Mouse (Mus musculus): ENCODE results near the gene Cckbr. TPM values are rescaled to one million over a fixed set of nuclear protein-coding genes. Genes with fewer than 3 reads are reported as not detected.

Cckbr gene
- polyA plus RNA-seq, 1 experiment from 2014 or later, result 0.11 TPM

Other genes starting within 250 kb of the Cckbr start
- gene Olfr685, start 239.7 kb upstream of the Cckbr start, polyA plus RNA-seq (2015; fragmentation: Nextera tagmentation; extraction: Ambion mirVana), result not detected in 2 replicates
- not detected in 2 replicates for gene Olfr686, start 218.2 kb upstream of the Cckbr start, polyA plus RNA-seq (2015; fragmentation: Nextera tagmentation; extraction: Ambion mirVana)
- not detected in 2 replicates for gene Olfr688, start 137.6 kb upstream of the Cckbr start, polyA plus RNA-seq (2015; fragmentation: Nextera tagmentation; extraction: Ambion mirVana)
- gene Olfr689, start 114.6 kb upstream of the Cckbr start, polyA plus RNA-seq (2015; fragmentation: Nextera tagmentation; extraction: Ambion mirVana), result not detected in 2 replicates
- not detected in 2 replicates for gene Olfr690, start 91.6 kb upstream of the Cckbr start, polyA plus RNA-seq (2015; fragmentation: Nextera tagmentation; extraction: Ambion mirVana)
- gene Olfr691, start 83.5 kb upstream of the Cckbr start, polyA plus RNA-seq (2015; fragmentation: Nextera tagmentation; extraction: Ambion mirVana), result not detected in 2 replicates
- not detected in 2 replicates for gene Olfr692, start 57.5 kb upstream of the Cckbr start, polyA plus RNA-seq (2015; fragmentation: Nextera tagmentation; extraction: Ambion mirVana)
- not detected in 2 replicates for gene Gm5901, start 50.7 kb upstream of the Cckbr start, polyA plus RNA-seq (2015; fragmentation: Nextera tagmentation; extraction: Ambion mirVana)
- gene Fam160a2, start 25.7 kb upstream of the Cckbr start, polyA plus RNA-seq (2015; fragmentation: Nextera tagmentation; extraction: Ambion mirVana), result 28.9 and 29.6 TPM in 2 replicates
- not detected in 2 replicates for gene Cnga4, start 21.2 kb upstream of the Cckbr start, polyA plus RNA-seq (2015; fragmentation: Nextera tagmentation; extraction: Ambion mirVana)
- gene Cavin3, start 56.6 kb downstream of the Cckbr start, polyA plus RNA-seq (2015; fragmentation: Nextera tagmentation; extraction: Ambion mirVana), result 74.7 and 80.5 TPM in 2 replicates
- gene Smpd1, start 128.6 kb downstream of the Cckbr start, polyA plus RNA-seq (2015; fragmentation: Nextera tagmentation; extraction: Ambion mirVana), result 50.0 and 55.7 TPM in 2 replicates
- 45.6 and 48.3 TPM in 2 replicates for gene Apbb1, start 155.9 kb downstream of the Cckbr start, polyA plus RNA-seq (2015; fragmentation: Nextera tagmentation; extraction: Ambion mirVana)
- gene Hpx, start 174.4 kb downstream of the Cckbr start, polyA plus RNA-seq (2015; fragmentation: Nextera tagmentation; extraction: Ambion mirVana), result 0.72 and 5.2 TPM in 2 replicates
- 24.2 and 24.5 TPM in 2 replicates for gene Trim3, start 207.8 kb downstream of the Cckbr start, polyA plus RNA-seq (2015; fragmentation: Nextera tagmentation; extraction: Ambion mirVana)
- 162 and 171 TPM in 2 replicates for gene Timm10b, start 214.3 kb downstream of the Cckbr start, polyA plus RNA-seq (2015; fragmentation: Nextera tagmentation; extraction: Ambion mirVana)
- 41.7 and 50.5 TPM in 2 replicates for gene Arfip2, start 214.7 kb downstream of the Cckbr start, polyA plus RNA-seq (2015; fragmentation: Nextera tagmentation; extraction: Ambion mirVana)
- 23.5 and 31.6 TPM in 2 replicates for gene Gm45799, start 214.8 kb downstream of the Cckbr start, polyA plus RNA-seq (2015; fragmentation: Nextera tagmentation; extraction: Ambion mirVana)
- 0.44 and 0.60 TPM in 2 replicates for gene Dnhd1, start 225.1 kb downstream of the Cckbr start, polyA plus RNA-seq (2015; fragmentation: Nextera tagmentation; extraction: Ambion mirVana)

Data from heart, embryonic 13.5 days (tissue).